Mouse (Mus musculus) thymus, adult 2 months (tissue): ENCODE results near the gene Trpv6.

Experiments
- CTCF ChIP-seq: fragments of 200-500 bp; IDR thresholded peaks from 2 replicates; pipeline ENCODE4 v1.5.1; 2012; ENCODE audit warnings: mild to moderate bottlenecking, control low read depth, low read length, moderate library complexity, borderline replicate concordance; ENCODE audit not compliant: control insufficient read depth, poor library complexity, insufficient read depth; ENCODE audit errors: extremely low read depth
- POLR2A ChIP-seq: fragments of 200-500 bp; IDR thresholded peaks from 2 replicates; pipeline ENCODE4 v1.6.1; 2012; ENCODE audit warnings: mild to moderate bottlenecking, low read length, control low read depth, moderate library complexity; ENCODE audit not compliant: control insufficient read depth, poor library complexity, insufficient read depth; ENCODE audit errors: extremely low read depth

GRCm38 (mm10) chr6:41631549-41631948, 4.7 kb downstream of the Trpv6 start:
- TF ChIP-seq CTCF (no peak), POLR2A (no peak)
